Mouse (Mus musculus) left cerebral cortex, postnatal 14 days (tissue): Measurements from ENCODE around the gene Tmem132e. TPM values are rescaled to one million over a fixed set of nuclear protein-coding genes. Genes with fewer than 3 reads are reported as not detected.
A peak's percentile ranks its signal among the peaks of the same experiment; 100 is the strongest.

ENCODE experiments used
- DNase-seq, 2 experiments: peaks; one replicate each; pipeline ENCODE4 v3.0.0; 2021 to 2022; ENCODE audit warnings: low spot score in 2 of 2, mixed read lengths in 1 of 2
- intact Hi-C: fragments of 180-260 bp; cut with DNase I; formaldehyde crosslinking; loops from one replicate; pipeline ENCODE4 v1.15.1; 2025
- total RNA-seq, 2 experiments: library from RNA; stranded (reverse); gene quantifications; 2 replicates each; pipeline ENCODE4 v1.2.3; 2021

The Tmem132e gene
- total RNA-seq, 2 experiments from 2014 or later, result 14.7 to 21.9 TPM

GRCm38 (mm10) chr11:82418337-82419041 is 29.8 kb downstream of the Tmem132e start:
- intact Hi-C loops, result no loop called here
- DNase-seq, result peak in 1 of 2 experiments; percentile 33

DNA sequence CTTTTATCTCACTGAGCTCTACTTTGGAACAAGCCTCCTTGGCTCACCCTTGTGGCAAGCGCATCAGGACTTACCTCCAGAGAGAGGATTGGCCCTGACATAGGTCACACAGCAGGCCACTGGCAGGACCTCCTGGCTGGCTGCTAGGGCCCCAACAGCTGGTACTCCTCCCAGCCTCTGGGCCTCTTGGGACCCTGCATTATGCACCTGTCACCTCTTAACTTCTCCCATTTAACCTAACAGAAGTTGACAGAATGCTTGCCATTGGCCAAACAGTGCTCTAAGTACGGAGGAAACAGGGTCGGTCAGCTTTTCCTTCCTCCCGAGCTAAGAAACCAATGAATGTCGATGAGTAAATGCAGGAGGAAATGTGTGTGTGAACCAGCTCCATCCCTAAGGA is 33.2 kb downstream of the Tmem132e start:
- DNase-seq, result no peak
- intact Hi-C loops, result no loop called here

DNA sequence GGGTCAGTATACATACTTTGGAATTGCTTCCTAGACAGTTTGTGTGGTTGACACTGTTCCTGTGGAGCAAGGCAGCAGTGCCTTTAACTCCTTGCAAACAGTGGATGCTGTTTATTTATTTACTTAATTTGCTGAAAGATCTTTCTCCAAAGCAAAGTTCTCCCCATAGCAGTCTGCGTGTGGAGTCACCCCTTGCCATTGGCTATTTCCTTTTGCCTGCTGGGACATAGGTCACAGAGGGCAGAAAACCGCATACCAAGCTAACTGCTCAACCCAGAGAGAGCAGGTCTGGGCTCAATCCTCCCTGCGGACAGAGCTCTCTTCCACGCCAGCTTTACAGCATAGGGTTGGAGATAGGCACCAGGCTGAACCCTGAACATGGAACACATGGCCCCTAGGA is 34.8 kb downstream of the Tmem132e start:
- DNase-seq, result no peak
- intact Hi-C loops, result no loop called here

DNA sequence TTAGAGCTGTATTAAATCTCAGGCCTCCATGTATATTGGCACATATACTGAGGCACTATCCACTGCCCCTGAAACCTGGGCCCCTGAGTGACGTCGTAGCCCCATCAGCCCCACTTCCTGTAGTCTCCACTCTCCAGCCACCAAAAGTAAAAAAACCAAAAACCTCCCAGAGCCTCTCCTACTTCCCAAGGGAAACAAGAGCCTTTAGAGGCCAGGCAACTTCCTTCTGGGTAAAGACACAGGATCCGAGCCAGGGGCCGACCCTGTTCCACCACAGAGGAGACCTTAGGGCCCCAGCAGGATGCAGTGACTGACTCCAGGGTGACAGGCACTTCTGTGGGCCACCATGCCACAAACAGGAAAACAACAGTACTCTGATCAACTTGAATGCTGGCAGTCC is 40.1 kb downstream of the Tmem132e start:
- DNase-seq, result no peak
- intact Hi-C loops, result no loop called here

DNA sequence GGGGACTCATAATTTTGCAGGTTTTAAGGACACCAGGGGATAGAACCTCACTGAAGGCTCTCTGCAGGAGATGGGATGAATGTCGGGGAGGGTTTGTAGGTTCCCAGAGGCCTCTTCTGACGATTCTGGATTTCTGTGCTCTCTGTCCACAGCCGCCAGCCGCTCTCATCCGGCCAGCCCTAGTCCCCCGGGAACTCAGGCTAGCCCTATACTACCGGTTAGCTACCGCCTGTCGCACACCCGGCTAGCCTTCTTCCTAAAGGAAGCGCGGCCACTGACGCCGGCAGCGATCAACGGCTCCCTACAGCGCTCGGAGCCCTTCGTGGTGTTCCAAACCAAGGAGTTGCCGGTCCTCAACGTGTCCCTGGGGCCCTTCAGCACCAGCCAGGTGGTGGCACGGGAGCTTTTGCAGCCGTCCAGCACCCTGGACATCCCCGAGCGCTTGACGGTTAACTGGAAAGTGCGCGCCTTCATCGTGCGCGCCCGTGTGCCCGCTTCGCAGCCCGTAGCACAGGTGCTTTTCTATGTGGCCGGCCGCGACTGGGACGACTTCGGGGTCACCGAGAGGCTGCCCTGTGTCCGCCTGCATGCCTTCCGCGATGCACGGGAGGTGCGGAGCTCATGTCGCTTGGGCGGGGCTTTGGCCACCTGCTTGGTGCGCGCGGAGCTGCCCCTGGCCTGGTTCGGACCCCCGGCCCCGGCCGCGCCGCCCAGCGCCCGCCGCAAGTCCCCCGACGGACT is 45.6 kb downstream of the Tmem132e start:
- no peak for DNase-seq
- intact Hi-C loops, result no loop called here

DNA sequence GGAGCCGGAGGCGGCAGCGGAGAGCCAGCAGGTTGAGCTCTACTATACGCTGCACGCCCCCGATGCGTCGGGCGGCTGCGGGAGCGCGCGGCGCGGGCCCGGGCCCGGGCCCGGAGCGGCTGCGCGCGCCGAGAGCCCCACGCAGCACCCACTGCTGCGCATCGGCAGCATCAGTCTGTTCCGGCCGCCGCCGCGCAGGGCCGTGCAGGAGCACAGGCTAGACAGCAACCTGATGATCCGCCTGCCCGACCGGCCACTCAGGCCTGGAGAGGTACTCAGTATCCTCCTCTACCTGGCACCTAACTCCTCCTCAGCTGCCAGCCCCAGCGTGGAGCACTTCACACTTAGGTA is 46.1 kb downstream of the Tmem132e start:
- intact Hi-C loops, result no loop called here

GRCm38 (mm10) chr11:82448485-82448884 is 59.8 kb downstream of the Tmem132e start:
- intact Hi-C loops, result no loop called here
- DNase-seq, result no peak

More for the DNA sequence above, 46.1 kb downstream of the Tmem132e start:
- peak in 1 of 2 experiments; percentile 17 for DNase-seq

- intact Hi-C loops, result no loop called here
- DNase-seq, result no peak
These were observed 63.8 kb downstream of the Tmem132e start for GRCm38 (mm10) chr11:82452516-82452915.

- intact Hi-C loops, result no loop called here
- peak in 1 of 2 experiments; percentile 26 for DNase-seq
These were observed 64.5 kb downstream of the Tmem132e start for GRCm38 (mm10) chr11:82453230-82453629.

- intact Hi-C loops, result no loop called here
- DNase-seq, result peak; percentile 28 to 43
These were observed 72.6 kb downstream of the Tmem132e start for GRCm38 (mm10) chr11:82461326-82461725.

- intact Hi-C loops, result no loop called here
- DNase-seq, result no peak
These were observed 76.8 kb downstream of the Tmem132e start for GRCm38 (mm10) chr11:82465536-82465935.

GRCm38 (mm10) chr11:82467218-82467617 is 78.5 kb downstream of the Tmem132e start:
- intact Hi-C loops, result no loop called here
- DNase-seq, result peak; percentile 63 to 72

DNA sequence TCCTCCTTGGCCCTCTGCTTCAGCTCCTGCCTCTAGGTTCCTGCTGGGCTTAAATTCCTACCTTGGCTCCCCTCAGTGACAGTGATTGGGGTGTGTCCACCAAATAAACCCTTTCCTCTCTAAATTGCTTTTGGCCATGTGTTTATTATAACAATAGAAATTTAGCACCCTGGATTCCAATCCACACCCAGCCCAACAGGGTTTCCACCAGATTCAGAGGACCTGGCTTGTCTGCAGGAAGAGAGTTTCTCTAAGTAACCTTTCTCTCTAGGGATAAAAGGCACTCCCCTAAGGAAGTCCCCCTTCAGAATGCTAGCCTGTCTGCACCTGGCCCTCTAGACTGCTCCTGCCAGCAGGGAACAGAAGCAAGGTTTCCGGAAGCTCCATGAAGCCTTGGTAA is 82.4 kb downstream of the Tmem132e start:
- intact Hi-C loops, result no loop called here
- no peak for DNase-seq

- intact Hi-C loops, result no loop called here
- no peak for DNase-seq
These were observed 84.5 kb downstream of the Tmem132e start for GRCm38 (mm10) chr11:82473137-82473621.

- DNase-seq, result no peak
- intact Hi-C loops, result no loop called here
These were observed 87.4 kb downstream of the Tmem132e start for GRCm38 (mm10) chr11:82476092-82476491.

DNA sequence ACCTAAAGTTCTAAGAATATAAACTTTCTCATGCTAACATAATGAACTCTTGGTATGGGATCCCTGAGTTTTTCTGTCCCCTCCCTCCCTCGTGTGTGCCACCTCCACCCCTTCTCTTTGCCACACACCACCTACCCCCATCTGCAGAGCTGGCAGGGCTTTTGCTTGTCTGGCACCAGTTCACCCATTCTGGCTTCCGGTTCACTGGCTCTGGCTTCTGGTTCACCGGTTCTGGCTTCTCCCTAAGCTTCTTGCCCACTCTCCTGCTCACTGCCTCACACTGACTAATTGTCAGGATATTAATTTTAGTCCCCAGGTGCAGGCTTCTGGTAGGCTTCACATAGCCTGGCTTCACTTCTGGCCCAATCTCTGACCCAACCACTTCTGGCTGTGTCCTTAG is 88.7 kb downstream of the Tmem132e start:
- intact Hi-C loops, result no loop called here
- DNase-seq, result no peak

GRCm38 (mm10) chr11:82480941-82481340 is 92.2 kb downstream of the Tmem132e start:
- intact Hi-C loops, result no loop called here
- DNase-seq, result no peak

- no peak for DNase-seq
- intact Hi-C loops, result no loop called here
These were observed 98.8 kb downstream of the Tmem132e start for GRCm38 (mm10) chr11:82487359-82488086.

GRCm38 (mm10) chr11:82490896-82491295 is 102.2 kb downstream of the Tmem132e start:
- intact Hi-C loops, result no loop called here
- DNase-seq, result no peak
